Mouse (Mus musculus) embryonic facial prominence, embryonic 14.5 days (tissue): ENCODE results near the gene Spc25. TPM values are rescaled to one million over a fixed set of nuclear protein-coding genes. Genes with fewer than 3 reads are reported as not detected.

Experiments
- ATAC-seq: fragments of 200-750 bp; cut with Nextera tagmentation; 2 replicates; pipeline ENCODE4 v1.8.0; 2017; ENCODE audit warnings: low read depth, moderate number of reproducible peaks, moderate TSS enrichment
- DNase-seq: peaks from one replicate; pipeline ENCODE4 v3.0.0-alpha.2; 2015; ENCODE audit warnings: low spot score
- H3K27ac ChIP-seq: fragments of 300-500 bp; sonication (generic); replicated peaks from 2 replicates; pipeline ENCODE4 v1.5.1; 2014; ENCODE audit warnings: low read depth, mild to moderate bottlenecking, low read length, moderate library complexity
- H3K27me3 ChIP-seq: fragments of 300-500 bp; sonication (generic); replicated peaks from 2 replicates; pipeline ENCODE4 v1.6.1; 2014; ENCODE audit warnings: low read length; ENCODE audit not compliant: control insufficient read depth, insufficient read depth
- H3K36me3 ChIP-seq: fragments of 300-500 bp; sonication (generic); 2 replicates; pipeline ENCODE4 v1.6.1; 2014; ENCODE audit warnings: low read length, mixed read lengths; ENCODE audit not compliant: control insufficient read depth, insufficient read depth
- H3K4me1 ChIP-seq: fragments of 300-500 bp; sonication (generic); 2 replicates; pipeline ENCODE4 v1.6.1; 2014; ENCODE audit warnings: antibody characterized with exemption, low read length; ENCODE audit not compliant: control insufficient read depth, insufficient read depth
- H3K4me2 ChIP-seq: fragments of 300-500 bp; sonication (generic); 2 replicates; pipeline ENCODE4 v1.6.1; 2014; ENCODE audit warnings: low read depth, mild to moderate bottlenecking, low read length, moderate library complexity, mixed read lengths
- H3K4me3 ChIP-seq: fragments of 300-500 bp; sonication (generic); 2 replicates; pipeline ENCODE4 v1.5.1; 2014; ENCODE audit warnings: low read depth, mild to moderate bottlenecking, low read length
- H3K9ac ChIP-seq: fragments of 300-500 bp; sonication (generic); 2 replicates; pipeline ENCODE4 v1.6.1; 2014; ENCODE audit warnings: low read depth, mild to moderate bottlenecking, low read length, moderate library complexity, mixed read lengths
- H3K9me3 ChIP-seq: fragments of 300-500 bp; sonication (generic); 2 replicates; pipeline ENCODE4 v1.6.1; 2016; ENCODE audit warnings: low read length; ENCODE audit not compliant: control insufficient read depth
- WGBS: fragments of 180-500 bp; shearing (Covaris S2); extraction: QIAGEN DNeasy Blood & Tissue Kit; methylation state at CpG from one replicate; pipeline ENCODE4 v1.1.7; 2014; 5-methylcytosine and 5-hydroxymethylcytosine counted together
- polyA plus RNA-seq: library from polyadenylated mRNA; unstranded; fragments of >200 nt; fragmentation: Nextera tagmentation; extraction: Ambion mirVana; gene quantifications from 2 replicates; pipeline ENCODE4 v1.2.1, GENCODE M21; 2014

Gene Spc25
- polyA plus RNA-seq, 1 experiment from 2014 or later: 116 TPM

GRCm38 (mm10) chr2:69205185-69205584, 809 bp downstream of the Spc25 start:
- Histone ChIP-seq H3K36me3 (peaks cover 22% of the 10 kb centered on the region), H3K9ac (peak overlapping the region; percentile 85), H3K9me3 (no peaks in the 10 kb centered on the region), H3K27ac (no peak overlapping the region), H3K27me3 (no peaks in the 10 kb centered on the region), H3K4me1 (peaks cover 14% of the 10 kb centered on the region; the same call in 1 of the 2 replicates), H3K4me2 (peak overlapping the region; percentile 77), H3K4me3 (peak overlapping the region; percentile 89)
- 22% methylated on average over 6 of the region's 6 CpGs for WGBS
- ATAC-seq (no peak), DNase-seq (no peak)

- WGBS: 88% methylated on average over 5 of the region's 5 CpGs
- no peak overlapping the region for H3K4me3 ChIP-seq
- no peak for DNase-seq
- H3K27ac ChIP-seq: no peak overlapping the region
- H3K9me3 ChIP-seq: no peaks in the 10 kb centered on the region
- H3K27me3 ChIP-seq: no peaks in the 10 kb centered on the region
- ATAC-seq: no peak
- no peak overlapping the region for H3K4me2 ChIP-seq
- H3K9ac ChIP-seq: no peak overlapping the region
- no peaks in the 10 kb centered on the region for H3K4me1 ChIP-seq
- peaks cover 46% of the 10 kb centered on the region for H3K36me3 ChIP-seq
Observed at GRCm38 (mm10) chr2:69193555-69193954, 12.4 kb downstream of the Spc25 start.

DNA sequence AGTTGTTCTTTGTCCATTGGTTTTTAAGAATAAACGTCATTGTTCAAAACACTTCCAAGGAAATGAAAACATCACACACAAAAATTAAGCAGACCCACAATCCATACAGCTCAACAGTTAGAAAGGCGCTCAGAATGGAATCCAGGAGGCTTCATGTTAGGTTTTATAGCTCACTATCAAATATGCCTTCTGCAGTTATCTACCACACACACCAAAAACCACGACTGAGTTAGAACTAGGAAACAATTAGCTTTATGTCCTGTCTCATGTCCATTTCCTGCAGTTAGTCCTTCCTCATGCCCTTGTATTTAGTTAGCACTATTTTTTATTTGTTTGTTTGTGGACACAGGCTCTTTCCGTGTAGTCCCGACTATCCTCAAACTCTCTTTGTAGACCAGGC, 14.9 kb downstream of the Spc25 start:
- no peaks in the 10 kb centered on the region for H3K9me3 ChIP-seq
- no peaks in the 10 kb centered on the region for H3K27me3 ChIP-seq
- no peak overlapping the region for H3K9ac ChIP-seq
- H3K4me1 ChIP-seq: no peaks in the 10 kb centered on the region
- DNase-seq (no peak), ATAC-seq (no peak)
- peaks cover 32% of the 10 kb centered on the region for H3K36me3 ChIP-seq
- no peak overlapping the region for H3K4me2 ChIP-seq
- no peak overlapping the region for H3K27ac ChIP-seq
- H3K4me3 ChIP-seq: no peak overlapping the region
- WGBS: 87% methylated on average over 5 of the region's 5 CpGs

- DNase-seq (no peak), ATAC-seq (no peak)
- H3K4me3 ChIP-seq: no peak overlapping the region
- no peaks in the 10 kb centered on the region for H3K27me3 ChIP-seq
- H3K27ac ChIP-seq: no peak overlapping the region
- no peaks in the 10 kb centered on the region for H3K4me1 ChIP-seq
- no peaks in the 10 kb centered on the region for H3K9me3 ChIP-seq
- H3K9ac ChIP-seq: no peak overlapping the region
- peaks cover 13% of the 10 kb centered on the region for H3K36me3 ChIP-seq
- 79% methylated on average over 4 of the region's 4 CpGs for WGBS
- H3K4me2 ChIP-seq: no peak overlapping the region
Observed at GRCm38 (mm10) chr2:69189222-69189621, 16.8 kb downstream of the Spc25 start.

- DNase-seq (no peak), ATAC-seq (no peak)
- Histone ChIP-seq H3K4me1 (no peaks in the 10 kb centered on the region), H3K27ac (no peak overlapping the region), H3K4me3 (no peak overlapping the region), H3K9ac (no peak overlapping the region), H3K36me3 (peaks cover 9% of the 10 kb centered on the region), H3K9me3 (no peaks in the 10 kb centered on the region), H3K4me2 (no peak overlapping the region), H3K27me3 (no peaks in the 10 kb centered on the region)
- 88% methylated on average over 6 of the region's 6 CpGs for WGBS
Observed at GRCm38 (mm10) chr2:69188732-69189131, 17.3 kb downstream of the Spc25 start.

DNA sequence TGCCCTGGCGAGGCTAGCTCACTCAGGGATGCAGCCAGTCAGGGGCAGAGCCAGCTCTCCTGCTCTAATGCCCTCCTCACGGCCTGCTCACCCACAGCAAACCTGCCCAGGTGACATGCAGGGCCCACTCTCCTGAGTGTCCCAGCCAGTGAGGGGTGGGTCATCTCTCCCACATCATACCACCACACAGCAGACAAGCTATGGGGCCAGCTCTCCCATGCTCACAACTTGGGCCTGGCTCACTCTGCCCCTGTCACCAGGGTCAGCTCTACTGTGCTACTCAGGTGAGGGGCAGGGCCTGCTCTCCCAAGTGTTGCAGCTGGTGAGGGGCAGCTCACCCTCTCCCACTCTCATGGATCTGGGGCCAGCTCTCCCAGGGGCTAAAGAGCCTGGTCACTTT, 18.0 kb downstream of the Spc25 start:
- ATAC-seq: no peak
- H3K4me1 ChIP-seq: no peaks in the 10 kb centered on the region
- no peak overlapping the region for H3K27ac ChIP-seq
- H3K36me3 ChIP-seq: 0 out of 2 replicates have a peak, but pooled peaks cover 1% of the 10 kb centered on the region
- DNase-seq: no peak
- no peaks in the 10 kb centered on the region for H3K9me3 ChIP-seq
- no peak overlapping the region for H3K4me2 ChIP-seq
- no peak overlapping the region for H3K4me3 ChIP-seq
- H3K9ac ChIP-seq: no peak overlapping the region
- 79% methylated on average over 2 of the region's 2 CpGs for WGBS
- H3K27me3 ChIP-seq: no peaks in the 10 kb centered on the region

DNA sequence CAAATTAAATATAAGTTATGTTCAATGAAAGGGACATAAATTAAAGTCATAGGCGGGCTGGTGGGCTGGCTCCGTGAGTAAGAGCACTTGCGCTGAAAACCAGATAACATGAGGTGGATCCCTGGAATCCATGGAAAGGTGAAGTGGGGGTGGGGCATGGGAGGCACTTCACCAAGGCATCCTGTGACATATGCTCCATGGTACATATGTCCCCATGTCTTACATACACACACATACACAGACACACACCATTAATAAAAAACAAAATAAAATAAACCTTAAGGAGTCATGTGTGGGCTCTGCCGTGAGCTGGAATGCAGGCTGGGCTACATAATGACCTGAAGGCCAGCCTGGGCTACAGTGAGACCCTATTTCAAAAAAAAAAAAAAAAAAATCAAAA, 26.3 kb downstream of the Spc25 start:
- 91% methylated on average over 4 of the region's 4 CpGs for WGBS
- no peak for ATAC-seq
- Histone ChIP-seq H3K4me3 (no peak overlapping the region), H3K4me2 (no peak overlapping the region), H3K9me3 (no peaks in the 10 kb centered on the region), H3K9ac (no peak overlapping the region), H3K27me3 (no peaks in the 10 kb centered on the region), H3K27ac (no peak overlapping the region), H3K36me3 (no peaks in the 10 kb centered on the region), H3K4me1 (0 out of 2 replicates have a peak, but pooled peaks cover 3% of the 10 kb centered on the region)
- no peak for DNase-seq

- H3K4me2 ChIP-seq: no peak overlapping the region
- no peak overlapping the region for H3K27ac ChIP-seq
- no peaks in the 10 kb centered on the region for H3K27me3 ChIP-seq
- DNase-seq: no peak
- 81% methylated on average over 5 of the region's 5 CpGs for whole genome bisulfite sequencing
- H3K9ac ChIP-seq: no peak overlapping the region
- H3K4me3 ChIP-seq: no peak overlapping the region
- no peaks in the 10 kb centered on the region for H3K9me3 ChIP-seq
- H3K4me1 ChIP-seq: 0 out of 2 replicates have a peak, but pooled peaks cover 3% of the 10 kb centered on the region
- ATAC-seq: no peak
- H3K36me3 ChIP-seq: no peaks in the 10 kb centered on the region
Observed at GRCm38 (mm10) chr2:69175296-69175695, 30.7 kb downstream of the Spc25 start.

GRCm38 (mm10) chr2:69170395-69171077, 35.5 kb downstream of the Spc25 start:
- ATAC-seq (no peak), DNase-seq (no peak)
- H3K27me3 ChIP-seq: no peaks in the 10 kb centered on the region
- H3K36me3 ChIP-seq: no peaks in the 10 kb centered on the region
- H3K4me3 ChIP-seq: no peak overlapping the region
- no peak overlapping the region for H3K9ac ChIP-seq
- no peak overlapping the region for H3K27ac ChIP-seq
- 0 out of 2 replicates have a peak, but pooled peaks cover 3% of the 10 kb centered on the region for H3K4me1 ChIP-seq
- WGBS: 69% methylated on average over 9 of the region's 9 CpGs
- no peak overlapping the region for H3K4me2 ChIP-seq
- H3K9me3 ChIP-seq: no peaks in the 10 kb centered on the region
